Mouse (Mus musculus): ENCODE measurements at regions not wholly inside any gene's neighbourhood (a gene's known extent, or its start where the extent isn't known, plus 50 kb on each side); places are given as distances from the start of the nearest gene placed in this dataset.

GRCm38 (mm10) chr1:128803433-128804060, 211.5 kb upstream of the Cxcr4 start:
- TF ChIP-seq CTCF (IDR thresholded peaks at IDR 0.05; ENCODE audit: borderline replicate concordance, insufficient read depth, low read length) (no peak), POLR2A (IDR thresholded peaks at IDR 0.05; ENCODE audit: low read depth, low read length) (no peak)
